Mouse (Mus musculus) heart, adult 2 months (tissue): ENCODE data around the gene Grik1.

Experiments
- CTCF ChIP-seq: fragments of 200-600 bp; IDR thresholded peaks from 2 replicates; pipeline ENCODE4 v1.8.1; 2022; ENCODE audit warnings: antibody characterized with exemption, mild to moderate bottlenecking, moderate library complexity
- EP300 ChIP-seq: fragments of 200-500 bp; IDR thresholded peaks from 2 replicates; pipeline ENCODE4 v1.6.1; 2011; ENCODE audit warnings: low read depth, low read length, control low read depth; ENCODE audit not compliant: insufficient read depth
- POLR2A ChIP-seq: fragments of 200-500 bp; IDR thresholded peaks from 2 replicates; pipeline ENCODE4 v1.6.1; 2011; ENCODE audit warnings: mild to moderate bottlenecking, low read depth, low read length, control low read depth; ENCODE audit not compliant: insufficient read depth

GRCm38 (mm10) chr16:87954715-87955441 is 335.2 kb downstream of the Grik1 start:
- TF ChIP-seq POLR2A (no peak), CTCF (no peak), EP300 (no peak)
